Mouse (Mus musculus) lung, postnatal 25 days (tissue): ENCODE data around the gene Zbtb41.
"Not testable (repeated sequence)": the region's sequence is repeated elsewhere in the genome, so short reads cannot be mapped to it uniquely, and the experiment has no call there.

ENCODE experiments used
- DNase-seq: peaks from one replicate; pipeline ENCODE4 v3.0.0; 2022; ENCODE audit warnings: low spot score

The Zbtb41 gene

GRCm38 (mm10) chr1:139421875-139422791 lies at the start of gene Zbtb41:
Gene Zbtb41 (plus strand): TSS chr1:139422288.
- DNase-seq, result peak; percentile 90

DNA sequence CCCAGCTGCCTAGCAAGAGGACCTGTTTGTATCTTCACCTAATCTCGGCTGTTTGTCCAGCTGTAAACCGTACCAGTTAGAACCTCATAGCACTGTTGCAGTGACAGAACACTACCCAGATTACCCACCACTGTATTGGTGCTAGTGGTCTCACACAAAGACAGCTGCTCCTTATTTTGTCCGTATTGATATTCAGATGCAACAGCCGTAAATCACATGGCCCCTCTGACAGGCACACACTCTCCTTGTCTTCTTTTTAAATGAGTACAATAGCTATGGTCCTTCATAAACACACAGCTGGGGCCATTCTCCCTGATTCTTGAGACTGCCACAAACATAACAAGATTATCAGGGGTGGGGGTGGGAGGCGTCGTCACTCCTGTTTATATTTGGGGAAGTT lies 46.2 kb upstream of the Zbtb41 start:
- DNase-seq, result no peak

DNA sequence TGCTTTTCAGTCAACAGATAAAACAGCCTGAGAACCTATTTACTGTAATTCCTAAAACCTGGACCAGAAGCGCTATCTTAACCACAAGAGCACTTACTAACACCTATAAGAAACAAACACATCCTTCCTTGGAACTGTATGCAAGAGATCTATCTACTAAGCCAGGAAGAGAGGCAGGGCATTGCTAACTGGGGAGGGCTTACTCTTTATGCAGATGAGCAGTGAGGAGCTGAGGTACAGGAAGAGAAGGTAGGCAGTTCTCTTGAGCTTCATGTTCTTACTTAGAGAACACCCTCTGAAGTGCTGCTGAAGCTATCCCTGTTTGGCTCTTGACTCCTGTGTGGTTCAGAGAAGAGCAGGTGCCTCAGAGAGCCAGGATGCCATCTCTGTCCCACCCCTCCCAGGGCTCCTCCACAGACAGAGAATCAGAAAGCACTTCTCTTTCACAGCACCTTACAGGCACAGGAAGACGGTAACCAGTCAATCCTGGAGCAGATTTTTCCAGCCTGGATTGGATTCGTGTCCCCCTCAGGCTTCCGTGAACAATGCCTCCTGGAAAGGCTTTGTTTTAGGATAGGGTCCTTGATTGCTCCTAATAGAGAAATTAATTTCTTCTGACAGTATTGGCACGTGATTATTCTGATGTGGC lies 45.3 kb upstream of the Zbtb41 start, which contains the start of gene Crb1:
Gene Crb1 (minus strand): TSS at position 463 of the 649 bp plus-strand sequence.
- no peak for DNase-seq

DNA sequence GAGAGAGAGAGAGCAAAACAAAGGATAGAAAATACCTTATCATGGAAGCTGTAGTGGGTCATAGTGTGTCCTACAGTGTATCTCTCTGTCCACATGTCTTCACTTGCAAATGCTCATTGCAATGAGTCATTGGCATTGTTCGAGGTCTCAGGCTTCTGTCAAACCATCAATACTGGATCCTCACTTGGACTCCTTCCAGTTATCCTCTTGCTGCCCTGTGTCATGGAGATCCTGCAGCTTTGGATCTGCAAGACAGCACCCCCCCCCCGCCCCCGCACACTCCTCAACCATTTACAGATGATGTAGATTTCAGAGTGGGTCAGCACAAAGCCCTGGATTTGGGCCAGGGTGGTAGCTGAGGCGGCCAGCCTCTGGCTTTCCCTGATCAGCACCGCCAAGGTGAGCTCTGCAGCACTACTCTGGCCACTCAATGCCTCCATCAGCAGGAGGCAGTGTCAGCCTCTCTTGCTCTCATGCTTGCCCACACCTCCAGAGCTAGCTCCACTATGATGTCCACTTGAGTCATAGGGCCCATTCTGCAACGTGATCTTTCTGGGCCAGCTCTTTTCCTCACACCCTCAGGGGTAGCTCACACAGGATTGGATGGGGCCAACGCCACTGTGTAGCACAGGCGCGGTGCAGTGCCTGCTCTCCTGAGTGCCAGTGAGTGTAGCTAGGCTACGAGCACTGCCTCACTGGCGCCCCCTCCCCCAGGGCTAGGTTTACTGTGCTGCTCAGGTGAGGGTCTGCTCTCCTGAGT lies 43.0 kb upstream of the Zbtb41 start:
- DNase-seq, result no peak

GRCm38 (mm10) chr1:139379621-139379984 lies 42.5 kb upstream of the Zbtb41 start:
- no peak for DNase-seq

DNA sequence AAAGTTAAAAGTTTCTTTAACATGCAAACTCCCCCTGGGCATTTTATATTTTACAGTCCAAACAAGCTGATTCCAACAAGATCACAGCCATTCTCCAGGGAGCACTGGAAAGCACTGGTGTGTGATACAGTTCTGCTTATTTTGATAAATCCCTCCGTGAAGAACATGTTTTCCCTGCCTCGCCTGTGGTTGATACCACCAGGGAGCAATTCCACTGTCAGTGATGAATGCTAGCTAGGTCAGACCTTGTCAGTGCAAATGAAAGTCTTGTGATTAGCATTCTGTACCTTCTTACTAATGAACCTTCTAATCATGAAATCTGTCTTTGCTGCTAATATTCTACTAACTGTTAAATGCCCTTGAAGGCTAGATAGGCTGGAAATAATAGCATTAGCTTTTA lies 30.3 kb upstream of the Zbtb41 start:
- no peak for DNase-seq

DNA sequence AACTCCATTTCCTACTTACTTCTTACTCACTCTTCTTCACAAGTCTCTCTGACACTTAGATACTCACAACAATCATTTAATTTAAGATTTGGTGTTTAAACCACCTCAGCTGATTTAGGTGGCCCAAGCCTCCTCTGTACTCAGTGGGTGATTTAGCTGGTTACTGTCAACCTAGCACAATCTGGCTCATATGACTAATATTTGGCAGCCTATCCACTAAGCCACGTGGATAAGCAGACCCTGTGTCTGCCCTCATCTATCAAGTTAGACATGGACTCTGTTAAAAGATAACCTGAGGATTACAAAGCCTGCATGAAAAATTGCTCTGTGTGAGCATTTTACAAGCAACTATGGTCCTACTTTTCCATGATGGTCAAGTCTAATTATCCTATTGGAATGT lies 25.5 kb upstream of the Zbtb41 start:
- no peak for DNase-seq

DNA sequence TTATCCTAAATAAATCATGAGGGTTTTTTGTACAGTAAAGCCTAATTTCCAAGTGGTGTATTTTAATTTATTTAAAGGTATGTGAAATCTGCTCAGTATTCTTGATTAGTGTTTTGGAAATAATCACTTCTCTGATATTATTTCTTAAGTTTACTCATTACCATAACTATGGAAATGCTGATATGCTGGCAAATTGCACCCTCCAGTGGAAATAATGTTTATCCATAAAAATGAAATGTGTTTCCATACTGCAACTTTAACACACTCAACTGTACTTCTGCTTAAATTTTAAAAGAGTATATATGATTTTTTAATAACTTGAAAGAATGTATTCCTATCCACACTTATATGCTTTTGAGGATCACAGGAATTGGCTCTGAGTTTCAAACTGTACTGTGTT lies 16.3 kb upstream of the Zbtb41 start:
- DNase-seq, result no peak

GRCm38 (mm10) chr1:139407701-139408100 lies 14.4 kb upstream of the Zbtb41 start:
- no peak for DNase-seq

DNA sequence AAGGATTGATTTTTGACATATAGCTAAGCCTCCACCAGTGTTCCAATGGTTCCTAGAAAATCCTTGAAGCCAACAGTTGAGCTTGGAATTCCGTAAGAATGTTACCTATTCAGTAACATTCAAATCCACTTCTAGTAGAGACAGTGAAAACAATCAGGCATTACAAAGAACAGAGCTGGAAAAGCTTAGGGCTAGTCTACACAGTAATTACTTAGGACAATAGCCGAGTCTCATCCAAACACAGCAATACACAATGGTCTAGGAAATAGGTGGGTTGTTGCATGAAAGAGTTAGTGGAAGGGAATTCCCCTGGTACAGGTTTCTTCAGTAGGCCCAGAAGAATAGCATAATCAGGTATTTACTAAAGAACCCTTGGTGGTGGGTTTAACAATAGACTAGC lies 9.7 kb upstream of the Zbtb41 start:
- not testable (repeated sequence) for DNase-seq

DNA sequence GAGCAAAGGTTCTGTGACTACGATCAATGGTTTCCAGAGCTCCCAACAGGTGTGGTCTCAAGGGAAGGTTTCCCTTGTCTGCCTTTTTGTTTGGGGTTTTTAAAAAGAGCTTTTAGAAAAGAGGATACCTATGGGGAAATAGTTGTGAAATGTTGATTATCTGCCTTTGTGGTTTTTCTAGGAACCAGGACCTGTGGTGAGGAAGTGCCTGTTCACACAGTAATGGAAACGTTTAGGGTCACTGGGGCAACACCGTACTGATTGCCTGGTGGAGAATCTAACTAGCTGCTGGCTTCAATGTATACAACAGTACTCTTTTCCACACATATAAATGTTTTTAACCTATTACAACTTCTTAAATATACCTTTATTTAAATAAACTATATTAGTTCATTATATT lies 8.6 kb upstream of the Zbtb41 start:
- DNase-seq, result no peak

DNA sequence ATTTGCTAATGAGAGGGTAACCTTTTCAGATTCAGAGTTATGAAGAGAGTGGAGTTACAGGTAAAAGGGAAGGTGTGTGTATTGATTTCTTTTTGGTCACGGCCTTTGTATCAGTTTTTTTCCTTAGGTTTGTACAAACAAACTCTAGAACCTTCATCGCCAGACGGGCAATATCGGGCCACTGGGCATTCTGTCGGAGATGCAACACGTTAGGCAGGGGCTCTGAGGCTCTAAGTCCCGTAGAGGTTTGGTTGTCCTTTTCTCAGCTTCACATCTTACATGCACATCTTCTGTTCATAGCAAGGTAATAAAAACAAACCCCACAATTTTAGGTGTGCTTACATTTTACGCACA lies 590 bp upstream of the Zbtb41 start:
- no peak for DNase-seq

DNA sequence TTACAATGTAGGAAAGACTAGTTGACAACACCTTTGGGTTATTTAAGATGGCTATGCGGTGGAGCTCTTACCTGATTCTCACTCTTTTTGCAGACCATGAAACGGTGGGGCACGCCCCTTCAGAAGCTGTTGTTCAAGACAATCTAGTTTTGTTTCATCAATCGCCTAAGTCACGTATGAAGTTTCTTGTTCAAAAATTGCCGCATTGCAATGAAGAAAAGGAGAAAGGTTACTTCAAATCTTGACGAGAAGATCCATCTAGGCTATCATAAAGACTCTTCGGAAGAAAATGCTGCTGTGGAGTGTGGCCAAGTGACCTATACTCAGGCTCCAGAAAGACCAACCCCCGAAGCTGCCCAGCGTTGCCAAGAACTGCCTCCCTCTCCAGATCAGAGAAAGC lies 853 bp downstream of the Zbtb41 start:
- DNase-seq, result peak; percentile 3

DNA sequence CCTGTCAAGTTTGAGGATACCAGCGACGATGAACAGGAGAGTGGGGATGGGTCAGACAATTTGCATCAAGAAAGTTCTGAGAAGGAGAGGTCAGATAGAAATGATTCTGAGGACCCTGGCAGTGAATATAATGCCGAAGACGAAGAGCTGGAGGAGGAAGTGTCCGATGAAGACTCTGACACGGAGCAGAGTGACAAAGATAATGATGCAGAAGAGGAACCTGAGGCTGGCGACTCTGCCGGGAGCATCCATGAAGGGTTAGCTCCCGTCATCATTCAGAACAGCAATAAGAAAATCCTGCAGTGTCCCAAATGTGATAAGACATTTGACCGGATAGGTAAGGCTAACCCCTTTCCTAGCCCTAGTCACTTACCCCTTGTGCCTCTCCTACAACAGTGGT lies 1.8 kb downstream of the Zbtb41 start:
- DNase-seq, result no peak

DNA sequence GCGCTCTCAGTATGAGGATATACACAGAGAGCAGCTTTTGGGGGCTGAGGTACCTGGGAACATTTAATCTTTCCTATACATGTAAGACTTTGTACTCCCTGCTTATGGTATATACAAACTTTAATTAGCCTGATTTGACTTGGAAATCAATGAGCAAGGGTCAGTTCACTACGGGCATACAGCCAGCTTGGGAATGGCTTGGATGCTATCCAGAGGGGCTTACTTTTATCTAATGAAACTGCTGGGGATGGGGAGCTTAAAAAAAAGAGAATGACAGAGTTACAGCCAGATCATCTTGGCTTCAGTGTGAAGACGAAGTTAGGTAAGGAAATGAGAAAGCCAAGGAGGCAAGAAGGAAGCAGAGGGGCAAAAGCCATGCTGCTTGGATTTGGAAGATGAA lies 2.9 kb downstream of the Zbtb41 start:
- DNase-seq, result no peak

- no peak for DNase-seq
Measured at GRCm38 (mm10) chr1:139438373-139438772, 16.3 kb downstream of the Zbtb41 start.

DNA sequence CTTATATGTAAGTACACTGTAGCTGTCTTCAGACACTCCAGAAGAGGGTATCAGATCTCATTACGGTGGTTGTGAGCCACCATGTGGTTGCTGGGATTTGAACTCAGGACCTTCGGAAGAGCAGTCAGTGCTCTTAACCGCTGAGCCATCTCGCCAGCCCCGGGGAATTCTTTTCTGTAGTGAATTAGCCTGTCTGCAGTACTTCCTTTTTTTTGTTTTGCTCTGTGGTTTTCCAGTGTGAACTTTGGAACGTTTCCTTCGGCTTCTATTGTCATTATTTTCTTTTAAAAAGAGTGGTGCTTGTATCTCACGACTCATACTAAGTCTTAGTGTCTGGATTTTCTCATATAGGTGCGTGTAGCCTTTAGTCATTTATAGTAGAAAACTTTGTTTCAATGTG lies 21.0 kb downstream of the Zbtb41 start:
- DNase-seq, result not testable (repeated sequence)

- peak; percentile 95 for DNase-seq
Measured at GRCm38 (mm10) chr1:139454340-139455225, 32.5 kb downstream of the Zbtb41 start, which contains the start of gene Aspm. Gene Aspm (plus strand): TSS chr1:139454772.

- DNase-seq, result no peak
Measured at GRCm38 (mm10) chr1:139455226-139455869, 33.3 kb downstream of the Zbtb41 start.

- DNase-seq, result no peak
Measured at GRCm38 (mm10) chr1:139460807-139461206, 38.7 kb downstream of the Zbtb41 start.

DNA sequence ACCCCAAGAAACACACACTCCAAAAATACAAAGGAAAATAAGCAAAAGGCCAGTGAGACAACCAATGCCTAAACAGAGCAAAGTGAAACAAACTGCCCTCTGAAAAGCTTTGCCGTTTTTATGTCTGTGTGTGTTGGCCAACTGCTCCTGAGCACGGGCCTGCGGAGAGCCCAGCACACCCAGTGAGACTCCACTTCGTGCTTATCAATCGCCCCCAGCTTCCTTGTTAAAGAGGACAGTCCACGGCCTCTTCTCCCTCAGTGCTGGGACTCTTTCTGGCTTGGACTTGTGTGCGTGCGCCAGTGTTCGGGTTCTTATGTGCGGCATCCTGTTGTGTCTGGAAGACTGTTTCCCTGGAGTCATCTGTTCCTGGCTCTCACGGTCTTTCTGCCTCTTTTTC lies 43.8 kb downstream of the Zbtb41 start:
- DNase-seq, result no peak
